Mouse (Mus musculus) adrenal gland, postnatal 14 days (tissue): ENCODE results near the gene Il10. TPM values are rescaled to one million over a fixed set of nuclear protein-coding genes. Genes with fewer than 3 reads are reported as not detected.

Experiments used
- total RNA-seq: library from RNA; stranded (reverse); gene quantifications from 2 replicates; pipeline ENCODE4 v1.2.3, GENCODE M21; 2021

The Il10 gene
- total RNA-seq, 1 experiment from 2014 or later: not detected

Other genes with a start within 250 kb of the Il10 start
- not detected in 2 replicates for gene Fcamr, start 218.9 kb upstream of the Il10 start, total RNA-seq
- 0.19 and 5.1 TPM in 2 replicates for gene Pigr, start 193.2 kb upstream of the Il10 start, total RNA-seq
- 2.6 and 17.6 TPM in 2 replicates for gene Fcmr, start 154.2 kb upstream of the Il10 start, total RNA-seq
- not detected in 2 replicates for gene Il24, start 132.4 kb upstream of the Il10 start, total RNA-seq
- gene Il20, start 108.4 kb upstream of the Il10 start, total RNA-seq: not detected in 2 replicates
- gene Il19, start 79.7 kb upstream of the Il10 start, total RNA-seq: not detected in 2 replicates
- 159 and 180 TPM in 2 replicates for gene Mapkapk2, start 78.0 kb downstream of the Il10 start, total RNA-seq
- 5.3 and 7.1 TPM in 2 replicates for gene Dyrk3, start 118.5 kb downstream of the Il10 start, total RNA-seq
- gene Eif2d, start 133.3 kb downstream of the Il10 start, total RNA-seq: 42.2 and 43.4 TPM in 2 replicates
- gene Rassf5, start 225.4 kb downstream of the Il10 start, total RNA-seq: 9.7 and 18.1 TPM in 2 replicates